Mouse (Mus musculus) stomach, postnatal 0 days (tissue): ENCODE data around the gene Prkd2.

Source experiments
- CTCF ChIP-seq: IDR thresholded peaks from 2 replicates; pipeline ENCODE4 v1.5.1; 2016; ENCODE audit warnings: antibody characterized with exemption, low read depth, mild to moderate bottlenecking, moderate library complexity
- EP300 ChIP-seq: optimal IDR thresholded peaks from 2 replicates; pipeline ENCODE3; 2016; ENCODE audit warnings: antibody characterized with exemption

GRCm38 (mm10) chr7:16904120-16904675, 61.5 kb downstream of the Prkd2 start:
- no peak for TF ChIP-seq CTCF
- TF ChIP-seq EP300, result no peak
